Mouse (Mus musculus) lung, adult 2 months (tissue): Measurements from ENCODE around the gene Med19.

Experiments used
- CTCF ChIP-seq: fragments of 200-500 bp; IDR thresholded peaks from 2 replicates; pipeline ENCODE4 v1.5.1; 2011; ENCODE audit warnings: mild to moderate bottlenecking, low read length, control low read depth; ENCODE audit not compliant: insufficient read depth
- POLR2A ChIP-seq: fragments of 200-500 bp; IDR thresholded peaks from 2 replicates; pipeline ENCODE4 v1.6.1; 2011; ENCODE audit warnings: low read depth, mild to moderate bottlenecking, control low read depth, low read length, borderline replicate concordance; ENCODE audit errors: extremely low read depth

- TF ChIP-seq CTCF, result no peak
- TF ChIP-seq POLR2A, result no peak
Observed at GRCm38 (mm10) chr2:84688080-84688844, 10.1 kb downstream of the Med19 start.
